Mouse (Mus musculus) stomach, postnatal 0 days (tissue): ENCODE measurements at regions not wholly inside any gene's neighbourhood (a gene's known extent, or its start where the extent isn't known, plus 50 kb on each side); places are given as distances from the start of the nearest gene placed in this dataset.

Source experiments
- ATAC-seq: fragments of 200-750 bp; cut with Nextera tagmentation; 2 replicates; pipeline ENCODE4 v1.8.0; 2017; ENCODE audit not compliant: low FRiP score, low TSS enrichment
- DNase-seq: peaks from one replicate; pipeline ENCODE4 v3.0.0-alpha.2; 2016; ENCODE audit warnings: low spot score
- H3K27ac ChIP-seq: fragments of 300-500 bp; sonication (generic); replicated peaks from 2 replicates; pipeline ENCODE4 v1.5.1; 2014; ENCODE audit warnings: mild to moderate bottlenecking, control low read depth
- H3K27me3 ChIP-seq: fragments of 300-500 bp; sonication (generic); 2 replicates; pipeline ENCODE4 v1.6.1; 2014; ENCODE audit warnings: low read length; ENCODE audit not compliant: control insufficient read depth, insufficient read depth
- H3K36me3 ChIP-seq: fragments of 300-500 bp; sonication (generic); 2 replicates; pipeline ENCODE4 v1.6.1; 2014; ENCODE audit warnings: low read length, mixed read lengths; ENCODE audit not compliant: control insufficient read depth, insufficient read depth
- H3K4me1 ChIP-seq: fragments of 300-500 bp; sonication (generic); replicated peaks from 2 replicates; pipeline ENCODE4 v1.6.1; 2014; ENCODE audit warnings: antibody characterized with exemption; ENCODE audit not compliant: control insufficient read depth, insufficient read depth
- H3K4me2 ChIP-seq: fragments of 300-500 bp; sonication (generic); replicated peaks from 2 replicates; pipeline ENCODE4 v1.6.1; 2014; ENCODE audit warnings: low read depth, mild to moderate bottlenecking, control low read depth, moderate library complexity
- H3K4me3 ChIP-seq: fragments of 300-500 bp; sonication (generic); 2 replicates; pipeline ENCODE4 v1.5.1; 2014; ENCODE audit warnings: low read depth, low read length, control low read depth
- H3K9ac ChIP-seq: fragments of 300-500 bp; sonication (generic); 2 replicates; pipeline ENCODE4 v1.6.1; 2014; ENCODE audit warnings: mild to moderate bottlenecking, low read length, control low read depth, mixed read lengths
- H3K9me3 ChIP-seq: fragments of 300-500 bp; sonication (generic); 2 replicates; pipeline ENCODE4 v1.6.1; 2016; ENCODE audit warnings: low read length; ENCODE audit not compliant: control insufficient read depth
- CTCF ChIP-seq: IDR thresholded peaks from 2 replicates; pipeline ENCODE4 v1.5.1; 2016; ENCODE audit warnings: antibody characterized with exemption, low read depth, mild to moderate bottlenecking, moderate library complexity
- EP300 ChIP-seq: optimal IDR thresholded peaks from 2 replicates; pipeline ENCODE3; 2016; ENCODE audit warnings: antibody characterized with exemption
- WGBS: fragments of 180-500 bp; shearing (Covaris S2); extraction: QIAGEN DNeasy Blood & Tissue Kit; methylation state at CpG from one replicate; pipeline ENCODE4 v1.1.7; 2014; 5-methylcytosine and 5-hydroxymethylcytosine counted together

DNA sequence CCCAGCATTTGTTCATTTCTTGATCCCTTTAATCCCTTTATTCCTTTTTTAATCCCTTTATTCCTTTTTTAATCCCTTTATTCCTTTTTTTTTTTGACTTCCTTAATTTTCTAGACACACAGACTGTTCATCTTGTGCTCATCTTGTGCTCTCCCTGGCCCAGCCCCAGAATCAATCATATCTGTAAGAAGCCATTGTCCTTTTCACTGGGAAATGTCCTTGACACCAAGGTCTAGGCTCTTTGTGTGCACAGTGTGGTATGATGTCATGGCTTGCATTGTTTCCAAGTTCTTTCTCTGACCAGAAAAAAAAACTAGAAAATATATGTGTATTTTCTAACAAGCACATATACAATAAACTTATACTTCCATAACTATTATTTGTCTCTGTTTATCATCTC lies 78.9 kb upstream of the Magi1 start:
- no peak for ATAC-seq
- H3K4me1 ChIP-seq, result no peaks in the 10 kb centered on the region
- H3K36me3 ChIP-seq, result no peaks in the 10 kb centered on the region
- no peak overlapping the region for H3K4me2 ChIP-seq
- H3K27me3 ChIP-seq, result no peaks in the 10 kb centered on the region
- no peak overlapping the region for H3K4me3 ChIP-seq
- H3K9me3 ChIP-seq, result no peaks in the 10 kb centered on the region
- H3K9ac ChIP-seq, result no peak overlapping the region
- no peak for DNase-seq
- TF ChIP-seq EP300 (no peak), CTCF (no peak)
- no peak overlapping the region for H3K27ac ChIP-seq

GRCm38 (mm10) chr6:94357568-94357967 lies 73.9 kb upstream of the Magi1 start:
- H3K9me3 ChIP-seq, result no peaks in the 10 kb centered on the region
- H3K4me2 ChIP-seq, result no peak overlapping the region
- no peak overlapping the region for H3K27ac ChIP-seq
- no peak for TF ChIP-seq EP300
- TF ChIP-seq CTCF, result no peak
- ATAC-seq (peak; percentile 63; the same call in 1 of the 2 replicates), DNase-seq (peak; percentile 42)
- H3K36me3 ChIP-seq, result no peaks in the 10 kb centered on the region
- no peaks in the 10 kb centered on the region for H3K4me1 ChIP-seq
- H3K27me3 ChIP-seq, result no peaks in the 10 kb centered on the region
- H3K4me3 ChIP-seq, result no peak overlapping the region
- no peak overlapping the region for H3K9ac ChIP-seq
- 53% methylated on average over 4 of the region's 4 CpGs for WGBS

DNA sequence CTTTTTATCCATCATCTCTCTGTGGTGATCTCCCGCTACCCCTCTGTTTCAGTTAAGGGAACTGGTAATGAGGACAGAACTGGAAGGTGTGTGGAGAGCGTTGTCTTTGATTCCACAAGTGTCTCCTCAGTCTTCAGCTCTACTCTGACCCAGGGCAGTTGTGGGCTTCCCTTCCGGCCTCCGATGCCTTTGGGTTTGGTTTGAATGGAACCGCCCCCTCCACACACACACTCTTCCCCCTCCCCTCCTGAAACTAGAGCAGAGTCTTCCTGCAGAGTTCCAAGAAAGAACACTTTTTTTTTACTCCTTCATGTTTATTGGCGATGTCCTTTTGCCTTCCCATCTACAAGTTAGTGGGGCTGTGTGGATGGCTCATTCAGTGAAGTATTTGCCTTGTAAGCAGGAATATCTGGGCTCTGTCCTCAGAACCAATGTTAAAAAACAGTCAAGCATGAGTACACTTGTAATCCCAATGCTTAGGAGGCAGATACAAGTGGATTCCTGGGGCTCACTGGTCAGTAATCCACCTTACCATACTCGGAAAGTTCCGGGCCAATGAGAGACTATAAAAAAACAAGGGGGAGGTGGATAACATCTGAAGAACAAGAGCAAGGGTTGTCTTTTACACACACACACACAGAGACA lies 70.9 kb upstream of the Magi1 start:
- no peak for DNase-seq
- H3K4me2 ChIP-seq, result no peak overlapping the region

DNA sequence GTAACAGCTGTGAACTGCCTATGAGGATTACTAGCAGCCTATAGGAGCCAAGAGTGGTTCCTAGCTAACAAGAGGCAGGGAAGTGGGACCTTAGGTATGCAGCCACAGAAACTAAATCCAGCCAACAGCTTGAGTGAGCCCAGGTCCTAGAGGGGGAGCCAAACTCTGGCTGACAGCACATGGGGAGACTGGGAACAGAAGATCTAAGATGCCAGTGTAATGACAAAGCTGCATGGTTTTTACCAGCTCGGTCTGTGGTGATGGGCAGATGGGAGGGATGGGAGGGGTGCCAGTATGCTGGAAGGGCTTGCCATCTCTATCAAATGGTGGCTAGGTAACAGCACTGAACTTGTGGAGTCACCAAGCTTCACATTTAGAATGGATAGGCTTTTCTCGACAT lies 60.6 kb upstream of the Magi1 start:
- Histone ChIP-seq H3K36me3 (no peaks in the 10 kb centered on the region), H3K4me2 (no peak overlapping the region), H3K4me3 (no peak overlapping the region), H3K27ac (no peak overlapping the region), H3K4me1 (no peaks in the 10 kb centered on the region), H3K9ac (no peak overlapping the region), H3K9me3 (no peaks in the 10 kb centered on the region), H3K27me3 (no peaks in the 10 kb centered on the region)
- 65% methylated on average over 2 of the region's 2 CpGs for WGBS
- DNase-seq (no peak), ATAC-seq (no peak)
- TF ChIP-seq CTCF (no peak), EP300 (no peak)

More for the DNA sequence above, 70.9 kb upstream of the Magi1 start:
- Histone ChIP-seq H3K4me3 (no peak overlapping the region), H3K27me3 (no peaks in the 10 kb centered on the region), H3K4me1 (no peaks in the 10 kb centered on the region), H3K9me3 (no peaks in the 10 kb centered on the region), H3K36me3 (no peaks in the 10 kb centered on the region), H3K9ac (no peak overlapping the region), H3K27ac (no peak overlapping the region)
- 50% methylated on average over 8 of the region's 8 CpGs for WGBS
- TF ChIP-seq EP300 (no peak), CTCF (no peak)
- ATAC-seq, result no peak

GRCm38 (mm10) chr6:94340546-94340945 lies 56.8 kb upstream of the Magi1 start:
- Histone ChIP-seq H3K9ac (no peak overlapping the region), H3K36me3 (no peaks in the 10 kb centered on the region), H3K27ac (no peak overlapping the region), H3K4me1 (no peaks in the 10 kb centered on the region), H3K4me2 (no peak overlapping the region), H3K27me3 (no peaks in the 10 kb centered on the region), H3K4me3 (no peak overlapping the region), H3K9me3 (no peaks in the 10 kb centered on the region)
- TF ChIP-seq CTCF (no peak), EP300 (no peak)
- ATAC-seq (no peak), DNase-seq (no peak)
- WGBS, result 58% methylated on average over 2 of the region's 2 CpGs

- no peaks in the 10 kb centered on the region for H3K36me3 ChIP-seq
- no peak overlapping the region for H3K27ac ChIP-seq
- TF ChIP-seq EP300 (no peak), CTCF (no peak)
- H3K4me1 ChIP-seq, result no peaks in the 10 kb centered on the region
- no peaks in the 10 kb centered on the region for H3K27me3 ChIP-seq
- DNase-seq, result no peak
- H3K9me3 ChIP-seq, result no peaks in the 10 kb centered on the region
- 58% methylated on average over 6 of the region's 6 CpGs for WGBS
- no peak overlapping the region for H3K9ac ChIP-seq
- no peak for ATAC-seq
- no peak overlapping the region for H3K4me2 ChIP-seq
- no peak overlapping the region for H3K4me3 ChIP-seq
These were observed 52.5 kb upstream of the Magi1 start for GRCm38 (mm10) chr6:94336168-94336567.
